Mouse (Mus musculus): ENCODE measurements around the gene Kazn. TPM values are rescaled to one million over a fixed set of nuclear protein-coding genes. Genes with fewer than 3 reads are reported as not detected.

Kazn gene
- polyA plus RNA-seq, 1 experiment, result 60.3 TPM

- no peaks in the 10 kb centered on the region for H3K4me1 ChIP-seq (ENCODE audit: control insufficient read depth, insufficient read depth, low read length)
- no peak overlapping the region for H3K4me3 ChIP-seq (ENCODE audit: insufficient read depth, low read length)
- no peak overlapping the region for H3K27ac ChIP-seq (ENCODE audit: insufficient read depth, low read length)
- no peak for TF ChIP-seq POLR2A (IDR thresholded peaks at IDR 0.05; ENCODE audit: extremely low read depth, insufficient read depth, low read length)
- TF ChIP-seq CTCF (IDR thresholded peaks at IDR 0.05; ENCODE audit: extremely low read depth, insufficient read depth, low read length), result no peak
Observed at GRCm38 (mm10) chr4:142121164-142121563, 118.0 kb downstream of the Kazn start.

GRCm38 (mm10) chr4:142118522-142118921 is 120.7 kb downstream of the Kazn start:
- H3K4me3 ChIP-seq (ENCODE audit: insufficient read depth, low read length), result no peak overlapping the region
- H3K4me1 ChIP-seq (ENCODE audit: control insufficient read depth, insufficient read depth, low read length), result no peaks in the 10 kb centered on the region
- TF ChIP-seq CTCF (IDR thresholded peaks at IDR 0.05; ENCODE audit: extremely low read depth, insufficient read depth, low read length), result no peak
- TF ChIP-seq POLR2A (IDR thresholded peaks at IDR 0.05; ENCODE audit: extremely low read depth, insufficient read depth, low read length), result no peak
- no peak overlapping the region for H3K27ac ChIP-seq (ENCODE audit: insufficient read depth, low read length)

DNA sequence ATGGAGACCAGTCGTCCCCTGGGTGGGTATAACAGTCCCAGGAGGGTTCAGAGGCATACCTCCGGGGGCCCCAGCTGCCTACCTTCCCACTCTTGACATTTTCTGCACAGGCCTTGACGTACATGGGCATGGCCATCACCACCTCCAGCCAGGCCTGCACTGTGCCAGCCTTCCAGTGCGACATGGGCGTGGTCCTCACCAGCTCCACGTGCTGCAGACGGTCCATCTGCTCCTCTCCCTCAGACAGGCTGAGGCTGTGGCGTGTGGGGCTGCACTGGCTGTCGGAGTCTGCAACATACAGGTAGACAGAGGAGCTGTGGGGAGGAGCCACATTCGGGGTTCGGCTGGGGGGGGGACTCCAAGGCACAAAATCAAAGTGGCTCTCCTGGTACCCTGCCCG is 121.2 kb downstream of the Kazn start:
- TF ChIP-seq CTCF (IDR thresholded peaks at IDR 0.05; ENCODE audit: extremely low read depth, insufficient read depth, low read length) (no peak), POLR2A (IDR thresholded peaks at IDR 0.05; ENCODE audit: extremely low read depth, insufficient read depth, low read length) (no peak)
- Histone ChIP-seq H3K4me3 (ENCODE audit: insufficient read depth, low read length) (no peak overlapping the region), H3K4me1 (ENCODE audit: control insufficient read depth, insufficient read depth, low read length) (no peaks in the 10 kb centered on the region), H3K27ac (ENCODE audit: insufficient read depth, low read length) (no peak overlapping the region)

- no peaks in the 10 kb centered on the region for H3K4me1 ChIP-seq (ENCODE audit: control insufficient read depth, insufficient read depth, low read length)
- peak; percentile 92 for TF ChIP-seq CTCF (IDR thresholded peaks at IDR 0.05; ENCODE audit: extremely low read depth, insufficient read depth, low read length)
- TF ChIP-seq POLR2A (IDR thresholded peaks at IDR 0.05; ENCODE audit: extremely low read depth, insufficient read depth, low read length), result no peak
- H3K4me3 ChIP-seq (ENCODE audit: insufficient read depth, low read length), result no peak overlapping the region
- no peak overlapping the region for H3K27ac ChIP-seq (ENCODE audit: insufficient read depth, low read length)
Observed at GRCm38 (mm10) chr4:142113306-142113705, 125.9 kb downstream of the Kazn start.

DNA sequence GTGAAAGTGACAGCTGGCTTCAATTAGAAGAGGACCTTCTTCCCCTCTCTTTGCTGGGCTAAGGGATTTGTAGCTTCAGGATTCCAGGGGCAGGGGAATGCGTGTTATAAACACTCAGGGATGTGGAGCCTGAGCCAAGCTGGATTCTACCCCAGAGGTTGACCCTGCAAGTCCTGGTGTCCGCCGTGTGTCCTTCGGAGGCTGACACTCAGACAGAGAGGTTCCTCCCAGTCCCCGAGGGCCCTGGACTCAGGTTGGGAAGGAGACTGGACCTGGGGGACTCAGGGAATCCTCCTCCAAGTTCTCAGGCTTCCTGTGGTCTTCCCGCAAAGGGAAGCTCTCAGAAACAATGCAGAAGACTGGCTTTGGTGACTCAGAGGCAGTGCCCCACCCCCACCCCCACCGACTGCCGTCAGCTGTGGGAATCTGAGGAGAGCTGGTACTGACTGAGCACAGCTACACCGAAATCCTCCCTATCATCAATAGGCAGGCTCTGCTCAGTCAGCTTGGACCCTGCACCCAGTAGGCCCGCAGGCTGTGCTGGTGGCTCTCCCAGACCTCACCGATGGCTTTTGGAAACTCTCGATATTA is 136.0 kb downstream of the Kazn start:
- no peak overlapping the region for H3K27ac ChIP-seq (ENCODE audit: insufficient read depth, low read length)
- H3K4me3 ChIP-seq (ENCODE audit: insufficient read depth, low read length), result no peak overlapping the region
- TF ChIP-seq CTCF (IDR thresholded peaks at IDR 0.05; ENCODE audit: extremely low read depth, insufficient read depth, low read length), result no peak
- no peak for TF ChIP-seq POLR2A (IDR thresholded peaks at IDR 0.05; ENCODE audit: extremely low read depth, insufficient read depth, low read length)
- H3K4me1 ChIP-seq (ENCODE audit: control insufficient read depth, insufficient read depth, low read length), result no peaks in the 10 kb centered on the region

- Histone ChIP-seq H3K4me1 (ENCODE audit: control insufficient read depth, insufficient read depth, low read length) (no peaks in the 10 kb centered on the region), H3K4me3 (ENCODE audit: insufficient read depth, low read length) (no peak overlapping the region), H3K27ac (ENCODE audit: insufficient read depth, low read length) (no peak overlapping the region)
- TF ChIP-seq CTCF (IDR thresholded peaks at IDR 0.05; ENCODE audit: extremely low read depth, insufficient read depth, low read length) (peak; percentile 82), POLR2A (IDR thresholded peaks at IDR 0.05; ENCODE audit: extremely low read depth, insufficient read depth, low read length) (no peak)
Observed at GRCm38 (mm10) chr4:142098303-142098702, 140.9 kb downstream of the Kazn start.

DNA sequence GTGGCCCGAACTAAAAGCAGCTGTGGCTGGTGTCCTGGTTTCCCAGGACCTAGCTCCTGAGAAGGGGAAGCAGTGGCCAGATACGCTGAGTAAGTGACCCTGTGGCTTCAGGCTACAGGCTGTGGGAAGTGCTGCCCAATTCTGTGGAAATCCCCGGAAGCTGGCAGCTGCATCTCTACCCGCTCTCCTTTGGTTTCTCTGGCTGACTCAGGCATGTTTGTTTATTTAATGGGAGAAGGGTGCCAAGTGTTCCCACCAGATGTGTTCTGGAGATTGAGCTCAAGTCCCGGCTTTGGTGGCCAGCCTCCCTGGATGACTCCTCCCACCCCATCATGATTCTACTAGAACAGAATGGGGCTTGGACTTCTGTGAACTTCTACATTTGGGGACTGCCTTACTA is 141.3 kb downstream of the Kazn start:
- Histone ChIP-seq H3K27ac (ENCODE audit: insufficient read depth, low read length) (no peak overlapping the region), H3K4me1 (ENCODE audit: control insufficient read depth, insufficient read depth, low read length) (no peaks in the 10 kb centered on the region)
- TF ChIP-seq CTCF (IDR thresholded peaks at IDR 0.05; ENCODE audit: extremely low read depth, insufficient read depth, low read length) (no peak), POLR2A (IDR thresholded peaks at IDR 0.05; ENCODE audit: extremely low read depth, insufficient read depth, low read length) (no peak)

GRCm38 (mm10) chr4:142095513-142096241 is 143.5 kb downstream of the Kazn start:
- H3K4me3 ChIP-seq (ENCODE audit: insufficient read depth, low read length), result no peak overlapping the region
- H3K27ac ChIP-seq (ENCODE audit: insufficient read depth, low read length), result no peak overlapping the region
- no peak for TF ChIP-seq CTCF (IDR thresholded peaks at IDR 0.05; ENCODE audit: extremely low read depth, insufficient read depth, low read length)
- TF ChIP-seq POLR2A (IDR thresholded peaks at IDR 0.05; ENCODE audit: extremely low read depth, insufficient read depth, low read length), result no peak
- H3K4me1 ChIP-seq (ENCODE audit: control insufficient read depth, insufficient read depth, low read length), result no peaks in the 10 kb centered on the region

More for the DNA sequence above, 141.3 kb downstream of the Kazn start:
- no peak overlapping the region for H3K4me3 ChIP-seq (ENCODE audit: insufficient read depth, low read length)

- TF ChIP-seq CTCF (IDR thresholded peaks at IDR 0.05; ENCODE audit: extremely low read depth, insufficient read depth, low read length), result no peak
- TF ChIP-seq POLR2A (IDR thresholded peaks at IDR 0.05; ENCODE audit: extremely low read depth, insufficient read depth, low read length), result no peak
- no peaks in the 10 kb centered on the region for H3K4me1 ChIP-seq (ENCODE audit: control insufficient read depth, insufficient read depth, low read length)
- no peak overlapping the region for H3K4me3 ChIP-seq (ENCODE audit: insufficient read depth, low read length)
- H3K27ac ChIP-seq (ENCODE audit: insufficient read depth, low read length), result no peak overlapping the region
Observed at GRCm38 (mm10) chr4:142094386-142094785, 144.8 kb downstream of the Kazn start.

- Histone ChIP-seq H3K4me3 (ENCODE audit: insufficient read depth, low read length) (no peak overlapping the region), H3K27ac (ENCODE audit: insufficient read depth, low read length) (no peak overlapping the region), H3K4me1 (ENCODE audit: control insufficient read depth, insufficient read depth, low read length) (no peaks in the 10 kb centered on the region)
- TF ChIP-seq POLR2A (IDR thresholded peaks at IDR 0.05; ENCODE audit: extremely low read depth, insufficient read depth, low read length) (no peak), CTCF (IDR thresholded peaks at IDR 0.05; ENCODE audit: extremely low read depth, insufficient read depth, low read length) (no peak)
Observed at GRCm38 (mm10) chr4:142091100-142091499, 148.1 kb downstream of the Kazn start.

Data from cortical plate, adult 2 months (tissue).